Mouse (Mus musculus): ENCODE results near the gene Gls. TPM values are rescaled to one million over a fixed set of nuclear protein-coding genes. Genes with fewer than 3 reads are reported as not detected.
A peak's percentile ranks its signal among the peaks of the same experiment; 100 is the strongest.

Gene Gls
- polyA plus RNA-seq, 1 experiment from 2014 or later = 35.4 TPM

DNA sequence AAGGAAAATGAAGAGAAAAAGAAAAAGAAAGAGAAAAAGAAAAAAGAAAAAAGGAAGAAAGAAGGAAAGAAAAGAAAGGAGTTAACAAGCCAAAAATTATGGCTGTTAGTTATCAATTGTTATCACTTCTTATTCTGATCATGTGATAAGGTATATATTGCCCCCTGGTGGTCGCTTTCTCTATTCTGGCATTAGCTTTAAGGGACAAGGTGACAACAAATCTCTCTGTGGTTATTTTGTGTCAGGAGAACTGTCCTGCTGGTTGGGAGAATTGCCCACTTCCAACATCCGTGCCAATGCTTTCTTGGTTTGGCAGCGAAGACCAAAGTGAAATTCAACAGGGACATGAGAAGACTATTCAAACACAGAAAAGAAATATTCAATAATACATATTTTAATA, 34.6 kb upstream of the Gls start:
- ATAC-seq = no peak
- WGBS = 56% methylated on average over 3 of the region's 3 CpGs
- Histone ChIP-seq H3K27me3 (replicated peaks; ENCODE audit: control insufficient read depth, insufficient read depth, low read length) (no peaks in the 10 kb centered on the region), H3K4me3 (ENCODE audit: low read depth, low read length) (no peak overlapping the region), H3K9me3 (replicated peaks; ENCODE audit: control insufficient read depth, low read length) (no peaks in the 10 kb centered on the region), H3K4me2 (ENCODE audit: low read length) (no peak overlapping the region), H3K4me1 (ENCODE audit: control insufficient read depth, insufficient read depth, low read length) (no peaks in the 10 kb centered on the region), H3K27ac (ENCODE audit: low read depth, low read length) (no peak overlapping the region), H3K36me3 (ENCODE audit: control insufficient read depth, insufficient read depth, low read length) (no peaks in the 10 kb centered on the region), H3K9ac (ENCODE audit: low read length) (no peak overlapping the region)
- DNase-seq (ENCODE audit: low spot score) = peak; percentile 76

- Histone ChIP-seq H3K4me1 (ENCODE audit: control insufficient read depth, insufficient read depth, low read length) (no peaks in the 10 kb centered on the region), H3K27ac (ENCODE audit: low read depth, low read length) (no peak overlapping the region), H3K4me3 (ENCODE audit: low read depth, low read length) (no peak overlapping the region), H3K9ac (ENCODE audit: low read length) (no peak overlapping the region), H3K36me3 (ENCODE audit: control insufficient read depth, insufficient read depth, low read length) (no peaks in the 10 kb centered on the region), H3K4me2 (ENCODE audit: low read length) (no peak overlapping the region), H3K27me3 (replicated peaks; ENCODE audit: control insufficient read depth, insufficient read depth, low read length) (no peaks in the 10 kb centered on the region), H3K9me3 (replicated peaks; ENCODE audit: control insufficient read depth, low read length) (no peaks in the 10 kb centered on the region)
- 75% methylated on average over 3 of the region's 3 CpGs for WGBS
- ATAC-seq (no peak), DNase-seq (ENCODE audit: low spot score) (no peak)
Measured at GRCm38 (mm10) chr1:52265886-52266516, 33.0 kb upstream of the Gls start.

- DNase-seq (ENCODE audit: low spot score) (peak; percentile 63), ATAC-seq (no peak)
- Histone ChIP-seq H3K4me1 (ENCODE audit: control insufficient read depth, insufficient read depth, low read length) (no peaks in the 10 kb centered on the region), H3K27ac (ENCODE audit: low read depth, low read length) (no peak overlapping the region), H3K4me2 (ENCODE audit: low read length) (no peak overlapping the region), H3K36me3 (ENCODE audit: control insufficient read depth, insufficient read depth, low read length) (no peaks in the 10 kb centered on the region), H3K27me3 (replicated peaks; ENCODE audit: control insufficient read depth, insufficient read depth, low read length) (no peaks in the 10 kb centered on the region), H3K9me3 (replicated peaks; ENCODE audit: control insufficient read depth, low read length) (no peaks in the 10 kb centered on the region), H3K9ac (ENCODE audit: low read length) (no peak overlapping the region), H3K4me3 (ENCODE audit: low read depth, low read length) (no peak overlapping the region)
- WGBS = 68% methylated on average over 3 of the region's 3 CpGs
Measured at GRCm38 (mm10) chr1:52264290-52264689, 31.3 kb upstream of the Gls start.

- DNase-seq (ENCODE audit: low spot score) (peak; percentile 70), ATAC-seq (peak; percentile 83)
- Histone ChIP-seq H3K9ac (ENCODE audit: low read length) (no peak overlapping the region), H3K9me3 (replicated peaks; ENCODE audit: control insufficient read depth, low read length) (no peaks in the 10 kb centered on the region), H3K27ac (ENCODE audit: low read depth, low read length) (no peak overlapping the region), H3K27me3 (replicated peaks; ENCODE audit: control insufficient read depth, insufficient read depth, low read length) (no peaks in the 10 kb centered on the region), H3K4me3 (ENCODE audit: low read depth, low read length) (no peak overlapping the region), H3K4me1 (ENCODE audit: control insufficient read depth, insufficient read depth, low read length) (no peaks in the 10 kb centered on the region), H3K36me3 (ENCODE audit: control insufficient read depth, insufficient read depth, low read length) (no peaks in the 10 kb centered on the region), H3K4me2 (ENCODE audit: low read length) (no peak overlapping the region)
- WGBS = 87% methylated on average over 4 of the region's 4 CpGs
Measured at GRCm38 (mm10) chr1:52260354-52261090, 27.5 kb upstream of the Gls start.

DNA sequence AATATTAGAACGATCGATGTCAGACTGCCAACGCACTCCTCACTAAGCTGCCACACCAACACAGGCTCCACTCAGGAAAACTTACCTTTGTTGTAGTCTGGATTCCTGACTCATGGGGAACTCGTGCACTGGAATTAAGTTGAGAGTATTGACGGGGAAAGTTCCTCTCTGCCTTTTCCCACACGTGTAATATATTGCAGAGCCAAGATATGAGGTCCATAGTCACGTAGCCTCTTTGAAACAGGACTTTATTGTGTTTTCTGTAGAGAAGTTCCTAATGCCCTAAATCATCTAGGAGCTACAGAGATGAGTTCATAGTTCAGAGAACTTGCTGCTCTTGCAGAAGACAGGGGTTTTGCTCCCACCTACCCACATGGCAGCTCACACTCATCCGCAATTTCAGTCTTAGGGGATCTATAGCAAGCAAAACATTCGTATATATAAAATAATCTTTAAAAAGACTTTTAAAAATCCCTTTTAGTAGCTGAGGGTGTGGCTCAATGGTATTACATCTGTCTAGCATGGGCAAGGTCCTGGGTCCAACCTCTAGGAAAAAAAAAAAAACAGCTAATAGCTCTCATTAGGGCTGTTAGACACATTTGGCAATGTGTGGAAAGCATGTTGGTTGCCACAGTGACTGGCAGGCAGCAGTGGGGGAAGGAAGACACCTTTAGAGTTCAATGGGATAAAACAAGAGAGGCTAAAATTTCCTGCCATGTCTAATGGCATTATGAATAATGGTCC, 25.1 kb upstream of the Gls start:
- no peak overlapping the region for H3K4me3 ChIP-seq (ENCODE audit: low read depth, low read length)
- H3K9me3 ChIP-seq (replicated peaks; ENCODE audit: control insufficient read depth, low read length) = no peaks in the 10 kb centered on the region
- H3K4me2 ChIP-seq (ENCODE audit: low read length) = no peak overlapping the region
- DNase-seq (ENCODE audit: low spot score) (no peak), ATAC-seq (no peak)
- no peak overlapping the region for H3K27ac ChIP-seq (ENCODE audit: low read depth, low read length)
- 75% methylated on average over 9 of the region's 9 CpGs for WGBS
- no peak overlapping the region for H3K9ac ChIP-seq (ENCODE audit: low read length)
- H3K27me3 ChIP-seq (replicated peaks; ENCODE audit: control insufficient read depth, insufficient read depth, low read length) = no peaks in the 10 kb centered on the region
- H3K36me3 ChIP-seq (ENCODE audit: control insufficient read depth, insufficient read depth, low read length) = no peaks in the 10 kb centered on the region
- H3K4me1 ChIP-seq (ENCODE audit: control insufficient read depth, insufficient read depth, low read length) = no peaks in the 10 kb centered on the region

DNA sequence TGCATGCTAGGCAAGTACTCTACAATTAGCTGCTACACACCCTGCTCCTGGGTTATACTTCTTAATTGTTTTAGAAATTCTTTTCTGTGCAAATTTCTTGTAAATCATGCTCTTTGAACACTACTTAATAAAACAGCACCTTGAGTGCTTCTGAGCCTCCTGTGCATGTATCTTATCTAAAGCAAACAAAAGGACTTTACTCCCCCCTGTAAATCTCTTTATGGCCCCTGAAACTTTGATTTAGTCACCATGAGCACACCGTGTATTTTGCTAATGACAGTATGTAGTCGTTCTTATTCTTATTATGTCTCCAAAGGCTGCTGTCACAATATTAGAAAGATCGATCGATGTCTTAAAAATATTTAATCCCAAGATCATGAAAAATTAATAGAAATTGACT, 23.9 kb upstream of the Gls start:
- Histone ChIP-seq H3K36me3 (ENCODE audit: control insufficient read depth, insufficient read depth, low read length) (no peaks in the 10 kb centered on the region), H3K27me3 (replicated peaks; ENCODE audit: control insufficient read depth, insufficient read depth, low read length) (no peaks in the 10 kb centered on the region), H3K9me3 (replicated peaks; ENCODE audit: control insufficient read depth, low read length) (no peaks in the 10 kb centered on the region), H3K27ac (ENCODE audit: low read depth, low read length) (no peak overlapping the region), H3K4me3 (ENCODE audit: low read depth, low read length) (no peak overlapping the region), H3K4me1 (ENCODE audit: control insufficient read depth, insufficient read depth, low read length) (no peaks in the 10 kb centered on the region), H3K9ac (ENCODE audit: low read length) (no peak overlapping the region), H3K4me2 (ENCODE audit: low read length) (no peak overlapping the region)
- 81% methylated on average over 4 of the region's 4 CpGs for WGBS
- no peak for DNase-seq (ENCODE audit: low spot score)
- no peak for ATAC-seq

GRCm38 (mm10) chr1:52256194-52256593, 23.2 kb upstream of the Gls start:
- H3K36me3 ChIP-seq (ENCODE audit: control insufficient read depth, insufficient read depth, low read length) = no peaks in the 10 kb centered on the region
- H3K4me3 ChIP-seq (ENCODE audit: low read depth, low read length) = no peak overlapping the region
- H3K27me3 ChIP-seq (replicated peaks; ENCODE audit: control insufficient read depth, insufficient read depth, low read length) = no peaks in the 10 kb centered on the region
- H3K4me1 ChIP-seq (ENCODE audit: control insufficient read depth, insufficient read depth, low read length) = no peaks in the 10 kb centered on the region
- 80% methylated on average over 4 of the region's 4 CpGs for WGBS
- H3K9ac ChIP-seq (ENCODE audit: low read length) = no peak overlapping the region
- DNase-seq (ENCODE audit: low spot score) (no peak), ATAC-seq (no peak)
- H3K4me2 ChIP-seq (ENCODE audit: low read length) = no peak overlapping the region
- H3K9me3 ChIP-seq (replicated peaks; ENCODE audit: control insufficient read depth, low read length) = no peaks in the 10 kb centered on the region
- no peak overlapping the region for H3K27ac ChIP-seq (ENCODE audit: low read depth, low read length)

GRCm38 (mm10) chr1:52254411-52254810, 21.4 kb upstream of the Gls start:
- DNase-seq (ENCODE audit: low spot score) (no peak), ATAC-seq (no peak)
- H3K9ac ChIP-seq (ENCODE audit: low read length) = no peak overlapping the region
- H3K4me2 ChIP-seq (ENCODE audit: low read length) = no peak overlapping the region
- H3K27ac ChIP-seq (ENCODE audit: low read depth, low read length) = no peak overlapping the region
- H3K4me3 ChIP-seq (ENCODE audit: low read depth, low read length) = no peak overlapping the region
- no peaks in the 10 kb centered on the region for H3K9me3 ChIP-seq (replicated peaks; ENCODE audit: control insufficient read depth, low read length)
- H3K27me3 ChIP-seq (replicated peaks; ENCODE audit: control insufficient read depth, insufficient read depth, low read length) = no peaks in the 10 kb centered on the region
- no peaks in the 10 kb centered on the region for H3K36me3 ChIP-seq (ENCODE audit: control insufficient read depth, insufficient read depth, low read length)
- 91% methylated on average over 2 of the region's 2 CpGs for WGBS
- no peaks in the 10 kb centered on the region for H3K4me1 ChIP-seq (ENCODE audit: control insufficient read depth, insufficient read depth, low read length)

DNA sequence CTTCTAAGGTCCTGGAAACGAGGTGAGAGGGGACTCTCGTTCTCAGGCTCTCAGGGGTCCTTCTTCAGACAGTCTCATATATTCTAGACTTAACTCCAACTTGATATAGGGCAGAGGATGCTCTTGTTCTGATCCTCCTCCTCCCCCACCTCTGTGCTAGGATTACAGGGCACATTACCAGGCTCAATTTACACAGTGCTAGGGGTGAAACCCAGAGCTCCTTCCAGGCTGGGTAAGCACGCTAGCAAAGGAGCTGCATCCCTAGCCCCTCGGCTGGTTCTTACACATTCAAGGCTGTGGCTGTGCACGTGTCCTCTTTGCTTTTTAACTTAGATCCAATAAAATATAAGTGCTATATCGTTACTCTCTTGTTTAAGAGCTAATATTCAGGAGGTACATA, 20.4 kb upstream of the Gls start:
- no peak overlapping the region for H3K27ac ChIP-seq (ENCODE audit: low read depth, low read length)
- no peaks in the 10 kb centered on the region for H3K9me3 ChIP-seq (replicated peaks; ENCODE audit: control insufficient read depth, low read length)
- H3K4me3 ChIP-seq (ENCODE audit: low read depth, low read length) = no peak overlapping the region
- H3K4me2 ChIP-seq (ENCODE audit: low read length) = no peak overlapping the region
- H3K9ac ChIP-seq (ENCODE audit: low read length) = no peak overlapping the region
- no peaks in the 10 kb centered on the region for H3K4me1 ChIP-seq (ENCODE audit: control insufficient read depth, insufficient read depth, low read length)
- no peaks in the 10 kb centered on the region for H3K36me3 ChIP-seq (ENCODE audit: control insufficient read depth, insufficient read depth, low read length)
- ATAC-seq (no peak), DNase-seq (ENCODE audit: low spot score) (no peak)
- 81% methylated on average over 6 of the region's 6 CpGs for WGBS
- no peaks in the 10 kb centered on the region for H3K27me3 ChIP-seq (replicated peaks; ENCODE audit: control insufficient read depth, insufficient read depth, low read length)

Measured in forebrain, embryonic 14.5 days (tissue).